ENCODE assay signal across 26 mouse cellular contexts in the genomic region with DNA sequence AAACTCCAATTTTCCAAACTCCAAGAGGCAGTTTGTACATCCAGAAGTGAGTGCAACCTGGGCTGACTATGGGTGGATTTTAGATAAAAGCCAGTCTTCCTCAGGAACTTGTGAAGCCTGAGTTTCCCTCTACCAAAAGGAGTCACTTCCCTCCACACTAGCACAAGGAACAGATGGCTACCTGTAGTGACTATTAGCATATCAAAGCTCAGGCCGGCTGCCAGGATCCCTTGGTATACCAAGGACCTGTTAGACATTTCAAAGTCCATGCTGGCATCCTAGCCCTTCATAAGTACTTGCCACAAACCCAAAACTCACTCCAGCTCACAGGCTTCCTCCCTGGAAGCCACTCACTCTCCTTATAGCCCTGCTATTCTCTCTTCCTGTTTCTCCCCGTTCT. TPM values are rescaled to one million over a fixed set of nuclear protein-coding genes. Genes with fewer than 3 reads are reported as not detected.
DNase-seq lines count a peak whose midpoint lies in the region; ATAC-seq and TF ChIP-seq lines count a peak whose summit lies in the region.
"Had no signal": no experiment of that assay in that cellular context is flagged by ENCODE, and none has a peak within 500 bp of the region (broad histone marks: within the 10 kb centered on the region; RNA-seq: fewer than 3 reads in every experiment).

No protein-coding gene starts in this region.

- peak; percentile 17; the same call in 1 of the 2 replicates for ATAC-seq in common myeloid progenitor, adult 5-6 weeks (replicated peaks; ENCODE audit: low read depth, poor library complexity, severe bottlenecking)
- no peak for ATAC-seq in forebrain, embryonic 13.5 days
- ATAC-seq: CD4-positive, CD25-positive, alpha-beta regulatory T cell, adult 4 months; hindbrain, embryonic 16.5 days had no signal

- no peaks in the 10 kb centered on the region for H3K36me3 ChIP-seq in heart, embryonic 10.5 days
- no peaks in the 10 kb centered on the region for H3K36me3 ChIP-seq in testis, adult 2 months (ENCODE audit: control insufficient read depth, insufficient read depth, low read length)
- no peaks in the 10 kb centered on the region for H3K36me3 ChIP-seq in forebrain, embryonic 13.5 days (ENCODE audit: poor library complexity, severe bottlenecking)
- H3K36me3 ChIP-seq: forebrain, embryonic 12.5 days; heart, embryonic 15.5 days; kidney, embryonic 15.5 days; limb, embryonic 13.5 days; stomach, embryonic 15.5 days had no signal

- no peak overlapping the region for H3K27ac ChIP-seq in heart, embryonic 10.5 days
- no peak overlapping the region for H3K27ac ChIP-seq in testis, adult 2 months (ENCODE audit: control insufficient read depth, insufficient read depth, low read depth, low read length)
- H3K27ac ChIP-seq in forebrain, embryonic 13.5 days, result no peak overlapping the region
- H3K27ac ChIP-seq: forebrain, embryonic 12.5 days; gastrocnemius, adult 2 months; heart, embryonic 15.5 days; kidney, embryonic 15.5 days; limb, embryonic 13.5 days; stomach, embryonic 15.5 days had no signal

- H3K4me3 ChIP-seq in heart, embryonic 10.5 days, result no peak overlapping the region
- peak overlapping the region; percentile 46; the same call in 1 of the 2 replicates for H3K4me3 ChIP-seq in testis, adult 2 months (ENCODE audit: control insufficient read depth, low read depth, low read length)
- no peak overlapping the region for H3K4me3 ChIP-seq in forebrain, embryonic 13.5 days
- H3K4me3 ChIP-seq: erythroblast, embryonic 14.5 days; forebrain, embryonic 12.5 days; gastrocnemius, adult 2 months; heart, embryonic 15.5 days; kidney, embryonic 15.5 days; limb, embryonic 13.5 days; stomach, embryonic 15.5 days had no signal

- peak; percentile 57 for DNase-seq in heart, adult 11 months
- no peak for DNase-seq in heart, embryonic 10.5 days (ENCODE audit: low spot score)
- DNase-seq in testis, postnatal 10 days (ENCODE audit: low spot score), result no peak
- no peak for DNase-seq in adrenal gland, postnatal 4 days (ENCODE audit: low spot score in 2 of 2)
- DNase-seq: adrenal gland, postnatal 14 days; cerebellum, adult 9-10 months; gastrocnemius, adult 2 months; kidney, adult 18-20 months; kidney, postnatal 25 days; lung, postnatal 10 days; right cerebral cortex, postnatal 25 days; thymus, adult 2 months; thymus, postnatal 36 days had no signal

- no peaks in the 10 kb centered on the region for H3K9me3 ChIP-seq in heart, embryonic 10.5 days
- H3K9me3 ChIP-seq in forebrain, embryonic 13.5 days (replicated peaks), result no peaks in the 10 kb centered on the region
- H3K9me3 ChIP-seq: forebrain, embryonic 12.5 days; heart, embryonic 15.5 days; kidney, embryonic 15.5 days; limb, embryonic 13.5 days; stomach, embryonic 15.5 days had no signal

- WGBS in heart, embryonic 10.5 days, result 4% methylated on average over 2 of the region's 2 CpGs
- WGBS in forebrain, embryonic 13.5 days, result 4% methylated on average over 2 of the region's 2 CpGs

- no peak for TF ChIP-seq CTCF in testis, adult 2 months (IDR thresholded peaks at IDR 0.05; ENCODE audit: control insufficient read depth, insufficient read depth, insufficient replicate concordance, low read depth, low read length)

- no peaks in the 10 kb centered on the region for H3K27me3 ChIP-seq in heart, embryonic 10.5 days (ENCODE audit: insufficient read depth, poor library complexity, severe bottlenecking)
- no peaks in the 10 kb centered on the region for H3K27me3 ChIP-seq in testis, adult 2 months (ENCODE audit: control insufficient read depth, insufficient read depth, low read length)
- H3K27me3 ChIP-seq in forebrain, embryonic 13.5 days, result no peaks in the 10 kb centered on the region; the same call in 1 of the 2 replicates
- H3K27me3 ChIP-seq: heart, embryonic 15.5 days; kidney, embryonic 15.5 days; limb, embryonic 13.5 days; stomach, embryonic 15.5 days had no signal

- H3K4me2 ChIP-seq in forebrain, embryonic 13.5 days, result no peak overlapping the region
- H3K4me2 ChIP-seq: forebrain, embryonic 12.5 days; heart, embryonic 15.5 days; kidney, embryonic 15.5 days; limb, embryonic 13.5 days; liver, embryonic 11.5 days; midbrain, embryonic 11.5 days; stomach, embryonic 15.5 days had no signal

- H3K4me1 ChIP-seq in heart, embryonic 10.5 days, result 0 out of 2 replicates have a peak, but pooled peaks cover 10% of the 10 kb centered on the region
- H3K4me1 ChIP-seq in testis, adult 2 months (ENCODE audit: control insufficient read depth, insufficient read depth, low read length), result peaks cover 9% of the 10 kb centered on the region
- H3K4me1 ChIP-seq in forebrain, embryonic 13.5 days, result peaks cover 16% of the 10 kb centered on the region

- no peak for TF ChIP-seq POLR2A in testis, adult 2 months (IDR thresholded peaks at IDR 0.05; ENCODE audit: control insufficient read depth, low read depth, low read length)

- no peak overlapping the region for H3K9ac ChIP-seq in forebrain, embryonic 13.5 days
- H3K9ac ChIP-seq: forebrain, embryonic 12.5 days; heart, embryonic 15.5 days; kidney, embryonic 15.5 days; limb, embryonic 13.5 days; stomach, embryonic 15.5 days had no signal

RNA-seq across cellular contexts. Expression of gene Arhgap24, which starts 3.1 kb away (rescaled TPM):
- polyA plus RNA-seq in heart, embryonic 10.5 days (2016; fragmentation: Nextera tagmentation; extraction: Ambion mirVana), result 6.0 and 8.1 TPM in 2 replicates
- polyA plus RNA-seq in testis, adult 2 months (2012; rRNA removed), result 1.1 and 1.9 TPM in 2 replicates
- 0.91 and 1.1 TPM in 2 replicates for total RNA-seq in common myeloid progenitor, adult 5-6 weeks (2017)
- 10 to 100 TPM; 19.0 to 38.6 TPM for total RNA-seq in adrenal gland, postnatal 4 days (2021)
- polyA plus RNA-seq in forebrain, embryonic 13.5 days (2015; fragmentation: Nextera tagmentation; extraction: Ambion mirVana), result 2.0 and 2.3 TPM in 2 replicates
- polyA plus RNA-seq: erythroblast, embryonic 14.5 days had no signal
